Mouse (Mus musculus) neural tube, embryonic 14.5 days (tissue): ENCODE measurements around the gene Trim43a. TPM values are rescaled to one million over a fixed set of nuclear protein-coding genes. Genes with fewer than 3 reads are reported as not detected.
"Not testable (repeated sequence)": the region's sequence is repeated elsewhere in the genome, so short reads cannot be mapped to it uniquely, and the experiment has no call there.

ENCODE experiments used
- ATAC-seq: fragments of 200-750 bp; cut with Nextera tagmentation; 2 replicates; pipeline ENCODE4 v1.8.0; 2017; ENCODE audit warnings: low read depth, mild to moderate bottlenecking, moderate TSS enrichment, moderate library complexity
- H3K27ac ChIP-seq: fragments of 300-500 bp; sonication (generic); 2 replicates; pipeline ENCODE4 v1.5.1; 2014; ENCODE audit warnings: low read depth, mild to moderate bottlenecking, control low read depth, low read length, moderate library complexity, mixed read lengths
- H3K27me3 ChIP-seq: fragments of 300-500 bp; sonication (generic); 2 replicates; pipeline ENCODE4 v1.6.1; 2014; ENCODE audit warnings: low read length; ENCODE audit not compliant: control insufficient read depth, insufficient read depth
- H3K36me3 ChIP-seq: fragments of 300-500 bp; sonication (generic); 2 replicates; pipeline ENCODE4 v1.6.1; 2014; ENCODE audit warnings: low read length, mixed read lengths; ENCODE audit not compliant: control insufficient read depth, insufficient read depth
- H3K4me1 ChIP-seq: fragments of 300-500 bp; sonication (generic); 2 replicates; pipeline ENCODE4 v1.6.1; 2014; ENCODE audit warnings: low read length; ENCODE audit not compliant: control insufficient read depth, insufficient read depth
- H3K4me2 ChIP-seq: fragments of 300-500 bp; sonication (generic); 2 replicates; pipeline ENCODE4 v1.6.1; 2014; ENCODE audit warnings: mild to moderate bottlenecking, low read depth, low read length, control low read depth
- H3K4me3 ChIP-seq: fragments of 300-500 bp; sonication (generic); 2 replicates; pipeline ENCODE4 v1.5.1; 2014; ENCODE audit warnings: low read depth, low read length, control low read depth, mixed read lengths
- H3K9ac ChIP-seq: fragments of 300-500 bp; sonication (generic); replicated peaks from 2 replicates; pipeline ENCODE4 v1.6.1; 2014; ENCODE audit warnings: low read depth, mild to moderate bottlenecking, control low read depth, low read length, mixed read lengths
- H3K9me3 ChIP-seq: fragments of 300-500 bp; sonication (generic); 2 replicates; pipeline ENCODE4 v1.6.1; 2016; ENCODE audit warnings: low read length; ENCODE audit not compliant: control insufficient read depth
- WGBS: fragments of 180-500 bp; shearing (Covaris S2); extraction: QIAGEN DNeasy Blood & Tissue Kit; methylation state at CpG from one replicate; pipeline ENCODE4 v1.1.7; 2014; 5-methylcytosine and 5-hydroxymethylcytosine counted together
- polyA plus RNA-seq: library from polyadenylated mRNA; unstranded; fragments of >200 nt; fragmentation: Nextera tagmentation; extraction: Ambion mirVana; gene quantifications from 2 replicates; pipeline ENCODE4 v1.2.1, GENCODE M21; 2014

Gene Trim43a
- polyA plus RNA-seq, 1 experiment from 2014 or later: 0.29 TPM

- Histone ChIP-seq H3K27ac (peak overlapping the region; percentile 80), H3K4me2 (peak overlapping the region; percentile 59), H3K4me3 (peak overlapping the region; percentile 56), H3K9me3 (no peaks in the 10 kb centered on the region), H3K27me3 (no peaks in the 10 kb centered on the region), H3K36me3 (no peaks in the 10 kb centered on the region), H3K4me1 (peaks cover 26% of the 10 kb centered on the region), H3K9ac (peak overlapping the region; percentile 52)
- peak; percentile 11 for ATAC-seq
- WGBS: 8% methylated on average over 8 of the region's 8 CpGs
These were observed 32.1 kb upstream of the Trim43a start for GRCm38 (mm10) chr9:88548614-88548945.

GRCm38 (mm10) chr9:88553071-88553470 lies 27.6 kb upstream of the Trim43a start:
- no peak overlapping the region for H3K9ac ChIP-seq
- ATAC-seq: no peak
- no peak overlapping the region for H3K27ac ChIP-seq
- peaks cover 5% of the 10 kb centered on the region for H3K36me3 ChIP-seq
- 98% methylated on average over 14 of the region's 14 CpGs for WGBS
- peaks cover 26% of the 10 kb centered on the region for H3K4me1 ChIP-seq
- H3K9me3 ChIP-seq: no peaks in the 10 kb centered on the region
- no peak overlapping the region for H3K4me2 ChIP-seq
- H3K4me3 ChIP-seq: no peak overlapping the region
- H3K27me3 ChIP-seq: no peaks in the 10 kb centered on the region

- no peaks in the 10 kb centered on the region for H3K27me3 ChIP-seq
- H3K9ac ChIP-seq: no peak overlapping the region
- no peak for ATAC-seq
- WGBS: 89% methylated on average over 4 of the region's 4 CpGs
- peaks cover 8% of the 10 kb centered on the region for H3K36me3 ChIP-seq
- no peak overlapping the region for H3K4me2 ChIP-seq
- no peak overlapping the region for H3K4me3 ChIP-seq
- no peak overlapping the region for H3K27ac ChIP-seq
- H3K4me1 ChIP-seq: no peaks in the 10 kb centered on the region
- no peaks in the 10 kb centered on the region for H3K9me3 ChIP-seq
These were observed 22.5 kb upstream of the Trim43a start for GRCm38 (mm10) chr9:88558146-88558545.

GRCm38 (mm10) chr9:88561476-88561875 lies 19.2 kb upstream of the Trim43a start:
- not testable (repeated sequence) for H3K4me3 ChIP-seq, H3K9me3 ChIP-seq, H3K9ac ChIP-seq, H3K4me1 ChIP-seq, H3K27ac ChIP-seq, H3K36me3 ChIP-seq, ATAC-seq, H3K4me2 ChIP-seq, H3K27me3 ChIP-seq
- 96% methylated on average over 2 of the region's 2 CpGs for whole genome bisulfite sequencing

GRCm38 (mm10) chr9:88570471-88570870 lies 10.2 kb upstream of the Trim43a start:
- not testable (repeated sequence) for H3K4me3 ChIP-seq, H3K27ac ChIP-seq, H3K9ac ChIP-seq, H3K27me3 ChIP-seq, H3K4me1 ChIP-seq, ATAC-seq, H3K4me2 ChIP-seq
- Histone ChIP-seq H3K36me3 (peaks cover 32% of the 10 kb centered on the region), H3K9me3 (peaks cover 19% of the 10 kb centered on the region)
- 98% methylated on average over 3 of the region's 3 CpGs for WGBS

GRCm38 (mm10) chr9:88593708-88594107 lies 13.0 kb downstream of the Trim43a start:
- 78% methylated on average over 5 of the region's 6 CpGs for WGBS
- not testable (repeated sequence) for H3K9ac ChIP-seq, H3K4me1 ChIP-seq, H3K4me2 ChIP-seq, ATAC-seq, H3K9me3 ChIP-seq, H3K27ac ChIP-seq, H3K27me3 ChIP-seq, H3K4me3 ChIP-seq, H3K36me3 ChIP-seq

- not testable (repeated sequence) for H3K27ac ChIP-seq, H3K36me3 ChIP-seq, H3K27me3 ChIP-seq, H3K9me3 ChIP-seq, H3K4me1 ChIP-seq, H3K9ac ChIP-seq
- peak; percentile 99 for ATAC-seq
- under 1% methylated on average over 44 of the region's 50 CpGs for WGBS
- Histone ChIP-seq H3K4me2 (peak overlapping the region; percentile 40), H3K4me3 (peak overlapping the region; percentile 27)
These were observed 18.8 kb downstream of the Trim43a start for GRCm38 (mm10) chr9:88599206-88600162.

- WGBS: 58% methylated on average over 13 of the region's 20 CpGs
- H3K4me2 ChIP-seq, H3K9me3 ChIP-seq, H3K9ac ChIP-seq, ATAC-seq, H3K4me3 ChIP-seq, H3K27me3 ChIP-seq, H3K27ac ChIP-seq, H3K4me1 ChIP-seq, H3K36me3 ChIP-seq: not testable (repeated sequence)
These were observed 45.3 kb downstream of the Trim43a start for GRCm38 (mm10) chr9:88625803-88626514.

- H3K27ac ChIP-seq, H3K4me2 ChIP-seq, H3K9me3 ChIP-seq, H3K4me3 ChIP-seq, H3K4me1 ChIP-seq, H3K27me3 ChIP-seq, H3K9ac ChIP-seq, H3K36me3 ChIP-seq, ATAC-seq: not testable (repeated sequence)
- 89% methylated on average over 1 of the region's 1 CpGs for WGBS
These were observed 57.4 kb downstream of the Trim43a start for GRCm38 (mm10) chr9:88638125-88638524.
